Mouse (Mus musculus): ENCODE results near the gene Cdc40. TPM values are rescaled to one million over a fixed set of nuclear protein-coding genes. Genes with fewer than 3 reads are reported as not detected.
"Not testable (repeated sequence)": the region's sequence is repeated elsewhere in the genome, so short reads cannot be mapped to it uniquely, and the experiment has no call there.

The Cdc40 gene
- polyA plus RNA-seq, 1 experiment: 0.22 TPM

DNA sequence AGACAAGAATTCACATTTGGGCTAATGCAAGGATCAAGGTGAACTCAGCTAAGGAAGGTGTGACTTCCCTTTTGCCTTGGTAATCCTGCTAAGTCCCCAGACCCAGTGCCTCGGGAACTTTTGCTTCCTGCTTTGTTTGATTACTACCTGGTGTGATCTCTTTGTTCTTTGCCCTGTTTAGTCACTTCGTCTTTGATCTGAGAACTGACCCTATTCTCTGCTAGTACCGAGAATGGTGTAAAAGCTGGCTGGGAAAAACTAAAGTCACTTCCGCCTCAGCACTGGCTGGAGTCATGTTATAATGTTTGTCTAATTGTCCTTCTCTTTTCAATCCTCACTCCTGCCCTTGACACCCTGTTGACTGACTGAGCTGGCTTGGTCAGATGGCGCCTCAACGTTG, 66.6 kb downstream of the Cdc40 start:
- H3K9me3 ChIP-seq (ENCODE audit: control insufficient read depth, low read length): no peaks in the 10 kb centered on the region

DNA sequence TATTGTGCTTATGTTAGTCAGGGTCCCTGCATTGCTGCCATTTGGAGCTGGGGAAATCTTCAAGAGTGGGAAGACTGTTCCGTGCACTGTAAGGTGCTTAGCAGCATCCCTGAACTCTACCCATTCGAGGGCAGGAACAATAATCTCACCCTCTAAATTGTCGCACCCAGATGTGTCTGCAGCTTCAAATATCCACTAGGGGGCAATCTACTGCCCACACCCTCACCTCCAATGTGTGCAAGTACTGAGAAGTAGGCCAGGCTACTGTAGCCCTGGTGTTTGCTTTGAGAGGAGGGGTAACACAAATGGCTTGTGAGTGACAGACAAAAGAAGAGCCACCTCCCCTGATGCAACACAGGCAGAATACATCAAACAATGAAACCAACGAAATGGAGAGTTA, 69.5 kb downstream of the Cdc40 start:
- no peak for TF ChIP-seq GATA1 (IDR thresholded peaks at IDR 0.05; ENCODE audit: low read length)
- TF ChIP-seq TAL1 (IDR thresholded peaks at IDR 0.05; ENCODE audit: low read length): no peak
- H3K4me1 ChIP-seq (ENCODE audit: control insufficient read depth): no peaks in the 10 kb centered on the region
- no peaks in the 10 kb centered on the region; the same call in none of the 2 replicates for H3K27me3 ChIP-seq (ENCODE audit: control insufficient read depth)
- H3K36me3 ChIP-seq (ENCODE audit: control insufficient read depth): no peaks in the 10 kb centered on the region
- H3K9me3 ChIP-seq (ENCODE audit: control insufficient read depth, low read length): no peaks in the 10 kb centered on the region
- H3K4me3 ChIP-seq (replicated peaks): no peak overlapping the region

More for the DNA sequence above, 66.6 kb downstream of the Cdc40 start:
- Histone ChIP-seq H3K36me3 (ENCODE audit: control insufficient read depth) (no peaks in the 10 kb centered on the region), H3K27me3 (ENCODE audit: control insufficient read depth) (no peaks in the 10 kb centered on the region), H3K4me3 (replicated peaks) (no peak overlapping the region), H3K4me1 (ENCODE audit: control insufficient read depth) (no peaks in the 10 kb centered on the region)
- TF ChIP-seq TAL1 (IDR thresholded peaks at IDR 0.05; ENCODE audit: low read length) (no peak), GATA1 (IDR thresholded peaks at IDR 0.05; ENCODE audit: low read length) (no peak)

DNA sequence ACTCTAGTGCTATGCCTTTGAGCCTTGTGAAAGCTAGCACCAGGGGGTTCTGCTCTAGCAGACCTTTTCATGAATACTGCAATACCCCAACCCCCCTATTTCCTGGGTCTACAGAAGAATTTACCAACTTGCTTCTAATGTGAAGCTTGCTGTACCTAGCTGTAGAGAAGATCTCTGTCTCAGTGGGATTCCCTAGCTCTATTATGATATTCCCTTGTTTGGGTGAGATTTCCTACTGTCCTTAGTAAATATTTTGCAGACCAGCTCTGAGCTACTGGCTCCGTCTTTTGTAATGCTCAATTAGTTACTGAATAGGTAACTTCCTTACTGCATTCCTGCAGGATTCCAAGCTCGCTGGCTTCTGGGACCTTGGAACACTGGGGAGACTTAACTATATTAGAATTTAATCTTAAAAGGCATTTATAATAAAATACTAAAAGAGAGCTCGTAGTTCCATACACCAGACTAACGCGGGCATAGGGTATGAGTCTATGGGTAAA, 73.7 kb downstream of the Cdc40 start:
- not testable (repeated sequence) for H3K4me1 ChIP-seq (ENCODE audit: control insufficient read depth); H3K9me3 ChIP-seq (ENCODE audit: control insufficient read depth, low read length); H3K27me3 ChIP-seq (ENCODE audit: control insufficient read depth); H3K4me3 ChIP-seq (replicated peaks); H3K36me3 ChIP-seq (ENCODE audit: control insufficient read depth)

DNA sequence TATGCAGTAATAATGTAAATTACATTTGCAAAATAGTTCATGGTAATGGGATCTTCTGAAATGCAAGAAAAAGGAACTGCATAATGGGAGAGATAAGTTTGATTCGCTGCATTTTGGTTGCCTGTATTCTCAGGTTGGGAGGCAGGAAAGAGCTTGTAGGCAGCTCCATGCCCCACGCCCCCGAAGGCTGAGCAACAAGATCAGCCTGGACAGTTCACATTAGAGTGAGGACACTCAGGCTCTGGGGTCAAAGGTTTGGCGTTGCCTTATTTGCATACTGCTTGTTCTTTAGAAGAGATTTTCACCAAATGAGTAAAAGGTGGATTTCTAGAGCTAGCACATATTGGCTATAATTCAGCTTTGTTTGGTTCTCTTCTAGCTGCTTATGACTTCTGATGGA, 76.9 kb downstream of the Cdc40 start:
- TF ChIP-seq TAL1 (IDR thresholded peaks at IDR 0.05; ENCODE audit: low read length) (no peak), GATA1 (IDR thresholded peaks at IDR 0.05; ENCODE audit: low read length) (no peak)
- H3K27me3 ChIP-seq (ENCODE audit: control insufficient read depth): no peaks in the 10 kb centered on the region; the same call in none of the 2 replicates
- H3K9me3 ChIP-seq (ENCODE audit: control insufficient read depth, low read length): no peaks in the 10 kb centered on the region
- no peaks in the 10 kb centered on the region for H3K36me3 ChIP-seq (ENCODE audit: control insufficient read depth)
- no peaks in the 10 kb centered on the region for H3K4me1 ChIP-seq (ENCODE audit: control insufficient read depth)
- H3K4me3 ChIP-seq (replicated peaks): no peak overlapping the region

DNA sequence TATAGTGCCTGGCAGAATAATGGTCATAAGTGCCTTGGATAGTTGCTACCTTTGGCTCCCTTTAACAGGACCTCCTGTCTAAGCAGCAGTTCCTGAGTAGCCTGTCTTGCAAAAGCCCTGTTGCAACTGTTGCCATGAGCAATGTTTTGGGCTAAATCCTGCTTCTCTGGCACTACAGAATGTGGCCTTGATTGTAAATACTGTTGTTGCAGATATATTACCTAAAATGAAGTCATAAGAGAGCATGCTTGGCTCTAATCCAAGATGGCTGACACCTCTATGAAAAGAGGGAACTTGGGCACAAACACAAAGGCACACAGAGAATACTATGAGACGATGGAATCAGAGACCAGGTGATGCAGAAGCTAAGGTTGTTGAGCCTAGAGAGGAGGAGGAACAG, 77.9 kb downstream of the Cdc40 start:
- Histone ChIP-seq H3K9me3 (ENCODE audit: control insufficient read depth, low read length) (no peaks in the 10 kb centered on the region), H3K4me3 (replicated peaks) (no peak overlapping the region), H3K36me3 (ENCODE audit: control insufficient read depth) (no peaks in the 10 kb centered on the region), H3K4me1 (ENCODE audit: control insufficient read depth) (no peaks in the 10 kb centered on the region), H3K27me3 (ENCODE audit: control insufficient read depth) (no peaks in the 10 kb centered on the region; the same call in 1 of the 2 replicates)
- TF ChIP-seq GATA1 (IDR thresholded peaks at IDR 0.05; ENCODE audit: low read length) (no peak), TAL1 (IDR thresholded peaks at IDR 0.05; ENCODE audit: low read length) (no peak)

DNA sequence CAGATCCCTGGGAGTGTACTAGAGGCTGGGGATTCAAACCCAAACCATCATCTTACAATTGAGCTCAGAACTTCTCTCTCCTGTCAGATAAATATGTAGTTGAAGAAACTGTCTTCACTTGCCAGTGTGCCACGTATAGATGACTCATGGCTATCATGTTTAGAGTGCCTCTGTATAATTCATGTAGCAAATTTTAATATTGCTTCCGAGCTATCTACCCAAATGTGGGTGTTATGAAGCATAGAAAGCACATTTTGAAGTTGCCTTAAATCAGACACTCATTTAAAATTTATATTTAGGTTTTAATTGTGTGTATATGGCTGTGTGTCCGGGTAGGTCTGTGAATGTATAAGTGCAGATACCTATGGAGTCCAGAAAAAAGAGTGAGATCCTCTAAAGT, 91.0 kb downstream of the Cdc40 start:
- Histone ChIP-seq H3K27me3 (ENCODE audit: control insufficient read depth) (no peaks in the 10 kb centered on the region), H3K4me3 (replicated peaks) (no peak overlapping the region), H3K9me3 (ENCODE audit: control insufficient read depth, low read length) (peaks cover 1% of the 10 kb centered on the region; the same call in 1 of the 2 replicates), H3K36me3 (ENCODE audit: control insufficient read depth) (no peaks in the 10 kb centered on the region), H3K4me1 (ENCODE audit: control insufficient read depth) (no peaks in the 10 kb centered on the region)
- no peak for TF ChIP-seq GATA1 (IDR thresholded peaks at IDR 0.05; ENCODE audit: low read length)

DNA sequence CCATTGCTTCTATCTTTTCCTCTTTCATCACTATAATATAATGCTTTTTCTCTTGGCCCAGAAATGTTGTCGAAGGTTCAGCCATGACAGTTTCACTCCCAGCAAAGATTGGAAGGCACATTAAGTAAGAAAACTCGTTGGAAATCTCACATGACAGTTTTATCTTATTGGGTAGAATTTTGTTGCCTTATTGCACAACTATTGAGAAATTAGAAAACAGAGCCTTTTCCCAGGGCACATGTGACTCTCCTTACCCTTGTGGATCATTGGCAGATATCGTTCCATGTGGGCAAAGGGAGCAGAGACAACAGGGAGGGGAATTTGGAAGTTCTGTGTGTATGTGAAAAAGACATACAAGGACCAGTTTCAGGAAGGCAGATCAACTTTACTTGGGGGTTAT, 92.7 kb downstream of the Cdc40 start:
- peaks cover 3% of the 10 kb centered on the region; the same call in 1 of the 2 replicates for H3K9me3 ChIP-seq (ENCODE audit: control insufficient read depth, low read length)
- no peaks in the 10 kb centered on the region for H3K4me1 ChIP-seq (ENCODE audit: control insufficient read depth)
- no peak for TF ChIP-seq TAL1 (IDR thresholded peaks at IDR 0.05; ENCODE audit: low read length)
- TF ChIP-seq GATA1 (IDR thresholded peaks at IDR 0.05; ENCODE audit: low read length): no peak
- no peaks in the 10 kb centered on the region for H3K27me3 ChIP-seq (ENCODE audit: control insufficient read depth)
- no peaks in the 10 kb centered on the region for H3K36me3 ChIP-seq (ENCODE audit: control insufficient read depth)
- H3K4me3 ChIP-seq (replicated peaks): no peak overlapping the region

Other genes starting within 250 kb of the Cdc40 start
- gene Mettl24, start 200.0 kb downstream of the Cdc40 start, polyA plus RNA-seq (2012): not detected in 2 replicates
- gene Wasf1, start 164 bp upstream of the Cdc40 start, polyA plus RNA-seq (2012): 0.03 TPM in 2 replicates
- 0.02 TPM in 1 of 2 replicates, not detected in the other for gene Gpr6, start 189.0 kb upstream of the Cdc40 start, polyA plus RNA-seq (2012)

All from erythroblast, embryonic 14.5 days (primary cell).